Mouse (Mus musculus): ENCODE measurements at regions not wholly inside any gene's neighbourhood (a gene's known extent, or its start where the extent isn't known, plus 50 kb on each side); places are given as distances from the start of the nearest gene placed in this dataset.

- in situ Hi-C loops (cut with MboI; ENCODE audit: low sequenced_read_pairs) = loop anchor here (10.0 kb wide), 1 partner anchor 1811 kb away; no protein-coding TSS in a partner anchor
These were observed 54.4 kb upstream of the Akr1e1 start for GRCm38 (mm10) chr13:4663390-4663789.

GRCm38 (mm10) chr13:4662336-4663101 lies 53.5 kb upstream of the Akr1e1 start:
- in situ Hi-C loops (cut with MboI; ENCODE audit: low sequenced_read_pairs) = loop anchor here (10.0 kb wide), 1 partner anchor 1812 kb away; no protein-coding TSS in a partner anchor
